Mouse (Mus musculus): Measurements from ENCODE around the gene Gm8232.
"Not testable (repeated sequence)": the region's sequence is repeated elsewhere in the genome, so short reads cannot be mapped to it uniquely, and the experiment has no call there.

The Gm8232 gene

DNA sequence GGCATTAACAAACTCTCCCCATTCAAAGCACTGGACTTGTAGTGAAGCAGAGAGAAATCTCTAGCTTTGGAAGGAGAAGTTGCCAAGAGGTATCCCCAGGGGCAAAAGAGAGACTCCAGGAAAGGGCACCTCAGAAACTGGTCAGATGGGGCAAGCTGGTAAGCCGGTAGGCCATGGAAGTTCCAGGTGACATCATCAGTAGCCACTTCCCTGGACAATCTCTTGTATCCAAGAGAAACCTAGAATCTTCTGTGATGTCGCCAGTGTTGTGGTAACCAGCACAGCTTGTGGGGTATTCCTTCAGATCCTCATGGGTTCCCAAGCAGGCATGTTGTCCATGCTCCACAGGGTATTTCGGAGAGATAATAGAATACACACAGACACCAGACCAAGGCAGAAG is at the start of gene Gm8232:
Gene Gm8232 (plus strand): TSS at position 301 of the 400 bp plus-strand sequence.
- not testable (repeated sequence) for DNase-seq

DNA sequence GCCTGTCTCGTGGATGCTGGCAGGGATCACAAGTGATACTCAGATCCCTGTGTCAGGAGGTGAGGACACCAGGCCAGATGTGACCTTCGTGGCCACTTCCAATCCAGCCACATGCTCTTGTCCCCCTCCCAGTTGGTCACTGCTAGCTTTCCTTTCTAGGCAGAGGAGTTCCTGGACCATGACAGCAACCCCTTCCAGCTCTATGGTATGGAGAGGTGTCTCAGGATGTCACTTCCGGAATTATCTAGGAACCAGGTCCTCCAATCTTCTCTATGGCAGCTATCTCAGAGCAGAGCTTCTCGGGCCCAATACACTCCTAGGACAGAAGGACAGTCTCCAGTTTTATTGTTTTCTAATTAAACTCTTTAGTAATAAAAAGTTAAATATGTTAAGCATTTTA is 49.2 kb upstream of the Gm8232 start:
- DNase-seq: not testable (repeated sequence)

DNA sequence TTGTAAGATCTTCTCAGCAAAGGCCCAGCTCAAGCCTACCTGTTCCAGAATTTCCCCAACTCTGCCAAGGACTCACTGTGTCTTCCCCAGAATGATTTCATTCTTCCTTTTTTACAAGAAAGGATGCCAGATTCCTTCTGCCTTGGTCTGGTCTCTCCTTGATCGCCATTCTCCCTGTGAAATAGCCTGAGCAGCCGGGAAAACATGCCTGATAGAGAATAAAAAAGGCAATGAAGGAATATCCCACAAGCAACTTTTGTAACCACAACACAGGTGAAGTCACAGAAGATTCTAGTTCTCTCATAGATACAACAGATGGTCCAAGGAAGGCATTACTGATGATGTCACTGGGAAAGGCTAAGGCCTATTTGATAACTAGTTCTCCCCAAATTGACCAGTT is 22.8 kb upstream of the Gm8232 start, which contains the start of gene Gm3371:
Gene Gm3371 (minus strand): TSS at position 101 of the 400 bp plus-strand sequence.
- DNase-seq: not testable (repeated sequence)

All from lung, postnatal 10 days (tissue).